Mouse (Mus musculus) heart, adult 2 months (tissue): ENCODE results near the gene Gm11444.

Source experiments
- CTCF ChIP-seq: fragments of 200-600 bp; IDR thresholded peaks from 2 replicates; pipeline ENCODE4 v1.8.1; 2022; ENCODE audit warnings: antibody characterized with exemption, mild to moderate bottlenecking, moderate library complexity
- EP300 ChIP-seq: fragments of 200-500 bp; IDR thresholded peaks from 2 replicates; pipeline ENCODE4 v1.6.1; 2011; ENCODE audit warnings: low read depth, low read length, control low read depth; ENCODE audit not compliant: insufficient read depth

GRCm38 (mm10) chr11:85811229-85811628, 38.9 kb downstream of the Gm11444 start:
- TF ChIP-seq CTCF (no peak), EP300 (no peak)
